Mouse (Mus musculus) liver, adult (tissue): ENCODE measurements around the gene Tnfsf13.

ENCODE experiments used
- GATA4 ChIP-seq: IDR thresholded peaks from 2 replicates; pipeline ENCODE4 v1.6.1; 2014; ENCODE audit warnings: mild to moderate bottlenecking, low read length; ENCODE audit not compliant: insufficient replicate concordance

Tnfsf13 gene

GRCm38 (mm10) chr11:69665961-69666664 lies 19.5 kb downstream of the Tnfsf13 start, which contains the start of gene Cd68:
Gene Cd68, minus strand, starts transcription at chr11:69666153.
- TF ChIP-seq GATA4: no peak

GRCm38 (mm10) chr11:69665457-69665960 lies 20.1 kb downstream of the Tnfsf13 start:
- TF ChIP-seq GATA4: no peak

- TF ChIP-seq GATA4: no peak
Measured at GRCm38 (mm10) chr11:69664841-69665240, 20.7 kb downstream of the Tnfsf13 start.

- TF ChIP-seq GATA4: no peak
Measured at GRCm38 (mm10) chr11:69663795-69664194, 21.8 kb downstream of the Tnfsf13 start.

GRCm38 (mm10) chr11:69662967-69663671 lies 22.5 kb downstream of the Tnfsf13 start:
- no peak for TF ChIP-seq GATA4

GRCm38 (mm10) chr11:69662213-69662966 lies 23.2 kb downstream of the Tnfsf13 start, which contains the start of gene Mpdu1:
Gene Mpdu1, minus strand, starts transcription at chr11:69662642.
- TF ChIP-seq GATA4: peak; percentile 31; the same call in 1 of the 2 replicates

GRCm38 (mm10) chr11:69661221-69661881 lies 24.2 kb downstream of the Tnfsf13 start:
- no peak for TF ChIP-seq GATA4

GRCm38 (mm10) chr11:69657462-69657881 lies 28.1 kb downstream of the Tnfsf13 start:
- no peak for TF ChIP-seq GATA4

GRCm38 (mm10) chr11:69656617-69657461 lies 28.7 kb downstream of the Tnfsf13 start:
- TF ChIP-seq GATA4: no peak

GRCm38 (mm10) chr11:69656065-69656455 lies 29.5 kb downstream of the Tnfsf13 start:
- no peak for TF ChIP-seq GATA4

GRCm38 (mm10) chr11:69655264-69656064 lies 30.1 kb downstream of the Tnfsf13 start, which contains the start of gene Sox15:
Gene Sox15, plus strand, starts transcription at chr11:69655314.
- TF ChIP-seq GATA4: no peak

GRCm38 (mm10) chr11:69654760-69655159 lies 30.8 kb downstream of the Tnfsf13 start:
- TF ChIP-seq GATA4: no peak

- no peak for TF ChIP-seq GATA4
Measured at GRCm38 (mm10) chr11:69653399-69653798, 32.2 kb downstream of the Tnfsf13 start.
